In genomic region chr9:48793638-48794188, GRCm38 (mm10) we compare ENCODE assay signal across 24 mouse cellular contexts. TPM values are rescaled to one million over a fixed set of nuclear protein-coding genes. Genes with fewer than 3 reads are reported as not detected.
DNase-seq lines count a peak whose midpoint lies in the region; ATAC-seq and TF ChIP-seq lines count a peak whose summit lies in the region.
"Had no signal": no experiment of that assay in that cellular context is flagged by ENCODE, and none has a peak within 500 bp of the region (broad histone marks: within the 10 kb centered on the region; RNA-seq: fewer than 3 reads in every experiment).

No protein-coding gene starts in this region.

- no peaks in the 10 kb centered on the region for H3K36me3 ChIP-seq in embryonic facial prominence, embryonic 13.5 days
- no peaks in the 10 kb centered on the region for H3K36me3 ChIP-seq in embryonic facial prominence, embryonic 10.5 days (replicated peaks)
- H3K36me3 ChIP-seq in MEL (ENCODE audit: control insufficient read depth in 1 of 2, insufficient read depth in 2 of 2, low read length in 2 of 2): peaks cover 0 to 26% of the 10 kb centered on the region in 2 experiments; a peak in 2 of 4 replicates
- no peaks in the 10 kb centered on the region for H3K36me3 ChIP-seq in forebrain, embryonic 16.5 days (ENCODE audit: control insufficient read depth, insufficient read depth)
- H3K36me3 ChIP-seq: forebrain, embryonic 12.5 days; forebrain, embryonic 15.5 days; heart, embryonic 10.5 days; hindbrain, embryonic 12.5 days; hindbrain, embryonic 15.5 days had no signal

- TF ChIP-seq RAD21 in MEL (IDR thresholded peaks at IDR 0.05; ENCODE audit: low read depth, low read length): no peak

- ATAC-seq in embryonic facial prominence, embryonic 13.5 days (ENCODE audit: insufficient number of reproducible peaks, insufficient read depth, low FRiP score, low TSS enrichment, low read depth): no peak
- peak; percentile 50 for ATAC-seq in granulocyte monocyte progenitor cell, adult 5-6 weeks (replicated peaks; ENCODE audit: poor library complexity, severe bottlenecking)
- ATAC-seq in forebrain, embryonic 16.5 days: no peak
- ATAC-seq: forebrain, embryonic 15.5 days had no signal

- peaks cover 23% of the 10 kb centered on the region for H3K4me1 ChIP-seq in embryonic facial prominence, embryonic 13.5 days
- H3K4me1 ChIP-seq in embryonic facial prominence, embryonic 10.5 days: peaks cover 52% of the 10 kb centered on the region
- peaks cover 23 to 31% of the 10 kb centered on the region in 2 experiments for H3K4me1 ChIP-seq in MEL (ENCODE audit: control insufficient read depth in 1 of 2, insufficient read depth in 2 of 2, low read length in 2 of 2)
- peaks cover 2% of the 10 kb centered on the region; the same call in 1 of the 2 replicates for H3K4me1 ChIP-seq in forebrain, embryonic 16.5 days (replicated peaks; ENCODE audit: control insufficient read depth, insufficient read depth, low read length)

- 0 out of 2 replicates have a peak overlapping the region, but pooled peaks have one; percentile 36 for H3K27ac ChIP-seq in embryonic facial prominence, embryonic 13.5 days
- no peak overlapping the region for H3K27ac ChIP-seq in embryonic facial prominence, embryonic 10.5 days (replicated peaks)
- peak overlapping the region; percentile 45 for H3K27ac ChIP-seq in MEL (ENCODE audit: control insufficient read depth, low read depth, low read length)
- H3K27ac ChIP-seq in forebrain, embryonic 16.5 days (ENCODE audit: low read length): no peak overlapping the region
- H3K27ac ChIP-seq: forebrain, embryonic 12.5 days; forebrain, embryonic 15.5 days; heart, adult 2 months; heart, embryonic 10.5 days; hindbrain, embryonic 12.5 days; hindbrain, embryonic 15.5 days had no signal

- no peak for DNase-seq in embryonic facial prominence, embryonic 10.5 days (ENCODE audit: low spot score)
- DNase-seq in 416B (ENCODE audit: low read depth) (peak; percentile 50), MEL (ENCODE audit: low read depth, low spot score) (peak; percentile 74)
- no peak for DNase-seq in right cerebral cortex, postnatal 14 days
- no peak for DNase-seq in thymus, adult 18-20 months
- DNase-seq: adrenal gland, adult 2 months; adrenal gland, postnatal 14 days; B cell, adult 2 months; cerebellum, adult 11-12 months; cerebellum, adult 8-10 months; cerebellum, postnatal 10 days; cerebellum, postnatal 36 days; embryo, embryonic 11 days; gastrocnemius, postnatal 25 days; heart, adult 2 months had no signal

- 65% methylated on average over 4 of the region's 4 CpGs for WGBS in embryonic facial prominence, embryonic 13.5 days
- 64% methylated on average over 4 of the region's 4 CpGs for WGBS in embryonic facial prominence, embryonic 10.5 days
- 38% methylated on average over 4 of the region's 4 CpGs for WGBS in forebrain, embryonic 16.5 days

- peaks cover 18% of the 10 kb centered on the region for H3K27me3 ChIP-seq in embryonic facial prominence, embryonic 13.5 days
- no peaks in the 10 kb centered on the region for H3K27me3 ChIP-seq in embryonic facial prominence, embryonic 10.5 days (replicated peaks; ENCODE audit: low read depth, poor library complexity, severe bottlenecking)
- H3K27me3 ChIP-seq in MEL (ENCODE audit: control insufficient read depth in 1 of 2, insufficient read depth in 2 of 2, low read length in 2 of 2): no peaks in the 10 kb centered on the region
- H3K27me3 ChIP-seq in forebrain, embryonic 16.5 days (replicated peaks; ENCODE audit: control insufficient read depth, insufficient read depth, low read length): 0 out of 2 replicates have a peak, but pooled peaks cover 4% of the 10 kb centered on the region
- H3K27me3 ChIP-seq: forebrain, embryonic 15.5 days; hindbrain, embryonic 12.5 days; hindbrain, embryonic 15.5 days had no signal

- no peak overlapping the region for H3K4me3 ChIP-seq in embryonic facial prominence, embryonic 13.5 days
- no peak overlapping the region for H3K4me3 ChIP-seq in embryonic facial prominence, embryonic 10.5 days
- peak overlapping the region; percentile 38 to 48; a peak in 2 of 4 replicates for H3K4me3 ChIP-seq in MEL (ENCODE audit: control insufficient read depth in 1 of 2, insufficient read depth in 1 of 2, low read depth in 2 of 2, low read length in 2 of 2)
- H3K4me3 ChIP-seq in forebrain, embryonic 16.5 days (replicated peaks; ENCODE audit: low read length): no peak overlapping the region
- H3K4me3 ChIP-seq: erythroblast, embryonic 14.5 days; forebrain, embryonic 12.5 days; forebrain, embryonic 15.5 days; heart, adult 2 months; heart, embryonic 10.5 days; hindbrain, embryonic 12.5 days; hindbrain, embryonic 15.5 days had no signal

- H3K4me2 ChIP-seq in embryonic facial prominence, embryonic 13.5 days: no peak overlapping the region
- no peak overlapping the region for H3K4me2 ChIP-seq in forebrain, embryonic 16.5 days (ENCODE audit: low read length)
- H3K4me2 ChIP-seq: forebrain, embryonic 12.5 days; forebrain, embryonic 15.5 days; hindbrain, embryonic 12.5 days; hindbrain, embryonic 15.5 days had no signal

- TF ChIP-seq EP300 in MEL (IDR thresholded peaks at IDR 0.05; ENCODE audit: low read depth in 1 of 2, low read length in 2 of 2): peak in 1 of 2 experiments; percentile 70; a peak in 3 of 4 replicates

- no peaks in the 10 kb centered on the region for H3K79me2 ChIP-seq in MEL (ENCODE audit: control insufficient read depth, insufficient read depth, low read length, poor library complexity)

- no peaks in the 10 kb centered on the region for H3K9me3 ChIP-seq in embryonic facial prominence, embryonic 13.5 days
- no peaks in the 10 kb centered on the region for H3K9me3 ChIP-seq in embryonic facial prominence, embryonic 10.5 days
- no peaks in the 10 kb centered on the region for H3K9me3 ChIP-seq in MEL (replicated peaks; ENCODE audit: insufficient read depth, low read length)
- no peaks in the 10 kb centered on the region for H3K9me3 ChIP-seq in forebrain, embryonic 16.5 days (ENCODE audit: control insufficient read depth, low read length)
- H3K9me3 ChIP-seq: forebrain, embryonic 12.5 days; forebrain, embryonic 15.5 days; heart, embryonic 10.5 days; hindbrain, embryonic 12.5 days; hindbrain, embryonic 15.5 days had no signal

- H3K9ac ChIP-seq in embryonic facial prominence, embryonic 13.5 days: no peak overlapping the region
- peak overlapping the region; percentile 33; the same call in 1 of the 2 replicates for H3K9ac ChIP-seq in MEL (ENCODE audit: control insufficient read depth, low read depth, low read length, poor library complexity, severe bottlenecking)
- no peak overlapping the region for H3K9ac ChIP-seq in forebrain, embryonic 16.5 days (replicated peaks; ENCODE audit: low read depth, low read length)
- H3K9ac ChIP-seq: forebrain, embryonic 12.5 days; forebrain, embryonic 15.5 days; hindbrain, embryonic 12.5 days; hindbrain, embryonic 15.5 days had no signal

- TF ChIP-seq POLR2A in MEL (IDR thresholded peaks at IDR 0.05; ENCODE audit: control insufficient read depth in 1 of 2, insufficient read depth in 1 of 2, low read depth in 1 of 2, low read length in 2 of 2, poor library complexity in 1 of 2): no peak

- TF ChIP-seq CTCF in MEL (IDR thresholded peaks at IDR 0.05 in 2 of 3, conservative IDR thresholded peaks at IDR 0.05 in 1 of 3; ENCODE audit: control insufficient read depth in 1 of 3, insufficient read depth in 1 of 3, low read depth in 2 of 3, low read length in 3 of 3, poor library complexity in 1 of 3, severe bottlenecking in 1 of 3): no peak

TF ChIP-seq in MEL, 35 proteins besides CTCF, POLR2A, EP300 and RAD21:
- no peak for TF ChIP-seq ELF1 (IDR thresholded peaks at IDR 0.05; ENCODE audit: low read depth, low read length)
- TF ChIP-seq MAX (IDR thresholded peaks at IDR 0.05; ENCODE audit: low read length): no peak
- no peak for TF ChIP-seq KAT2A (conservative IDR thresholded peaks at IDR 0.05; ENCODE audit: low read depth, low read length)
- TF ChIP-seq USF2 (IDR thresholded peaks at IDR 0.05; ENCODE audit: borderline replicate concordance in 1 of 2, insufficient read depth in 1 of 2, low read depth in 1 of 2, low read length in 2 of 2): no peak
- no peak for TF ChIP-seq ZKSCAN1 (IDR thresholded peaks at IDR 0.05; ENCODE audit: low read depth, low read length)
- TF ChIP-seq TCF12 (IDR thresholded peaks at IDR 0.05; ENCODE audit: low read depth, low read length): 0 out of 2 replicates have a peak, but pooled peaks have one; percentile 3
- no peak for TF ChIP-seq UBTF (IDR thresholded peaks at IDR 0.05; ENCODE audit: borderline replicate concordance, insufficient read depth, low read depth, low read length)
- no peak for TF ChIP-seq CHD1 (IDR thresholded peaks at IDR 0.05; ENCODE audit: low read depth, low read length)
- TF ChIP-seq MYC (IDR thresholded peaks at IDR 0.05; ENCODE audit: low read depth, low read length): 0 out of 2 replicates have a peak, but pooled peaks have one; percentile 11
- peak; percentile 90 for TF ChIP-seq MYB (IDR thresholded peaks at IDR 0.05; ENCODE audit: low read depth, low read length)
- no peak for TF ChIP-seq HCFC1 (IDR thresholded peaks at IDR 0.05; ENCODE audit: low read depth, low read length)
- TF ChIP-seq GATA1 (IDR thresholded peaks at IDR 0.05; ENCODE audit: low read depth, low read length): peak; percentile 34
- TF ChIP-seq NRF1 (IDR thresholded peaks at IDR 0.05; ENCODE audit: insufficient read depth, low read depth, low read length, poor library complexity, severe bottlenecking): no peak
- peak; percentile 94 for TF ChIP-seq ZNF384 (IDR thresholded peaks at IDR 0.05; ENCODE audit: low read depth, low read length)

RNA-seq across cellular contexts. Expression of gene Zbtb16, which starts 42.3 kb away (rescaled TPM):
- 1.9 and 2.2 TPM in 2 replicates for polyA plus RNA-seq in embryonic facial prominence, embryonic 13.5 days (2015; fragmentation: Nextera tagmentation; extraction: Ambion mirVana)
- 15.8 and 21.0 TPM in 2 replicates for polyA plus RNA-seq in embryonic facial prominence, embryonic 10.5 days (2016; fragmentation: Nextera tagmentation; extraction: Ambion mirVana)
- total RNA-seq in MEL (2012; rRNA removed): 0.04 and 0.07 TPM in 2 replicates
- under 1 TPM in 1 of 2 experiments, not detected in 1; 0.72 TPM for polyA plus RNA-seq in MEL (2012; ENCODE audit: insufficient read depth in 1 of 2, insufficient read length in 2 of 2, low read depth in 1 of 2, low replicate concordance in 2 of 2, missing spikeins in 1 of 2)
- 6.3 and 10.0 TPM in 2 replicates for total RNA-seq in granulocyte monocyte progenitor cell, adult 5-6 weeks (2014; fragmentation: Nextera tagmentation)
- 7.0 and 10.1 TPM in 2 replicates for total RNA-seq in granulocyte monocyte progenitor cell, adult 5-6 weeks (2017)
- polyA plus RNA-seq in forebrain, embryonic 16.5 days (2015; fragmentation: Nextera tagmentation; extraction: Ambion mirVana): 5.1 and 6.1 TPM in 2 replicates

Comparison
In these comparisons a context has a peak if more than half of its experiments do, and no peak if none do; other contexts are left out.
1. H3K27ac ChIP-seq: peak in embryonic facial prominence, embryonic 13.5 days (single experiment) and MEL (single experiment); none in embryonic facial prominence, embryonic 10.5 days (single experiment) and forebrain, embryonic 16.5 days (single experiment).
2. H3K4me3 ChIP-seq: peak in MEL (2 of 2); none in embryonic facial prominence, embryonic 13.5 days (single experiment), embryonic facial prominence, embryonic 10.5 days (single experiment) and forebrain, embryonic 16.5 days (single experiment).
3. DNase-seq: peak in 416B (single experiment) and MEL (single experiment); none in embryonic facial prominence, embryonic 10.5 days (single experiment), right cerebral cortex, postnatal 14 days (single experiment) and thymus, adult 18-20 months (0 of 2).